Mouse (Mus musculus) adrenal gland (tissue): Measurements from ENCODE around the gene Ciapin1.

ENCODE experiments used
- intact Hi-C: fragments of 180-260 bp; cut with DNase I; formaldehyde crosslinking; loops from one replicate; pipeline ENCODE4 v1.15.1; 2025

The Ciapin1 gene

DNA sequence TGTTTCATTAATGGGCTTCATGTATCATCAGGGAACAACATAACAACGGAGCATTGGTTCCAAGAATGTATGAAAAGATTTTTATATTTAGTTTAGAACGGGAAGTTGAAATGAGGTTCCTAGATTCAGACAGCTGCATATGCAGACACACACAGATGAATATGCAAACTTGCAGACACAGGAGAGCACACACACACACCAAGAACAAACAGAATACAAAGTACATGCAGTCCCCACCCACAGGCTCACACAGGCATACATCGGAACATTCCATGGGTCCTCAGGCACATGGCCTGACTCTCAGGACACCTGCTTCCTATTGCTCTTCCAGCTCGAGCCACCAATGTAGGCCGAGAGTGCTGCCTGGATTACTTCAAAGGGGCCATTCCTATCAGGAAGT lies 27.3 kb downstream of the Ciapin1 start:
- intact Hi-C loops, result loop anchor here (10.0 kb wide), 1 partner anchor 216 kb away; no protein-coding TSS in a partner anchor

DNA sequence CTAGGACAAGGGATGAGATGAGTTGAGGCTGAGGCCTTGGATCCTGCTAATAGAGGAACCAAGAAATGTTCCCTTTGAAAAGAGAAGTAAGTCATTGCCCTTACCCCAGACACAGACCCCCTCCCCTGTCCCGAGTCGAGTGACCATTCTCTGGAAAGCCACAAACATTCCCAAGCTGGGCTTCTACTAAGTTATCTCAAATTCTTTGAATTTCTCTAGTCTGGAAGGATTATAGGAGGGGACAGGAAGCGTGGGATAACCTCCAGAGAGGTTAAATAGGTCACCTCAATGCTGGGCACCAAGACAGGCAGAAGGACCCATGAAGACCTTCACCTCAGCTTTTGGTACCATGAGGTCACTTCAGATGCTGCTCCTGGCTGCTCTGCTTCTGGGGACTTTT lies 28.0 kb downstream of the Ciapin1 start, which contains the start of gene Ccl17:
Gene Ccl17 (plus strand): TSS at position 301 of the 400 bp plus-strand sequence.
- intact Hi-C loops, result loop anchor here (10.0 kb wide), 1 partner anchor 215 kb away; no protein-coding TSS in a partner anchor

DNA sequence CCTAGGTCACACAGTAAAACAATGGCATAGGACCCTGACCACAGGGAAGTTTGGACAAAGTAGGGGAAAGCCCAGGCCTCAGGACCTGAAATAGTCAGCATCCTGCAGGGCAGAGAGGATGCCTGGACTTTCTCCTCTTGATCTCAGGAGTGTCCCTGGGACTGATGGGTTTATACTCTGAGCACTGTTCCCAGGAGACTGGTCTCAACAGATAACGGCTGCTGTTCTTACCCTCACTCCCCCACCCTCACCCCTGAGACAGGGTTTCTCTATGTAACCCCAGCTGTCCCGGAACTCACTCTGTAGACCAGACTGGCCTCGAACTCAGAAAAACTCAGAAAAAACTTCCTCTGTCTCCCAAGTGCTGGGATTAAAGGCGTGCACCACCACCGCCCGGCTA lies 29.8 kb downstream of the Ciapin1 start:
- intact Hi-C loops, result loop anchor here (5.0 kb wide), 1 partner anchor 36 kb away; the partner anchor contains the start of gene Cx3cl1

DNA sequence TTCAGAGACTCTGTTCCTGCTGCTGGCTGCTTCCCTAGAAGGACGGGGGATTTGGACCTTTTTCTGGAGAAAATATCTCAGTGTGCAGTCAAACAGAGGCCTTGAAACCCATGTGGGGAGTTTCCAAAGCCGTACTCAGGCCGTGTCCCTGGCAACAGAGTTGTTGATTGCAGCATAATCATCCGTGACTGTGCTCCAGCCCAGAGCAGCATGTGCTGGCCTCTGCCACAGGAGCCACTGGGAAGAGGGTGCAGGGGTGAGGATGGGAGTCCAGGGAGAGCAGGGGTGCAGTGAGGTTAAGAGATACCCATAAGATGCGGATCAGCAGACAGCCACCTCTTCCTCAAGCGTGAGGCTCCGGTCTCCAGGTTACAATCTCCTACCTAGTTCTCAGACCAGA lies 30.7 kb downstream of the Ciapin1 start:
- intact Hi-C loops, result loop anchor here (5.0 kb wide), 1 partner anchor 35 kb away; the partner anchor contains the start of gene Cx3cl1

DNA sequence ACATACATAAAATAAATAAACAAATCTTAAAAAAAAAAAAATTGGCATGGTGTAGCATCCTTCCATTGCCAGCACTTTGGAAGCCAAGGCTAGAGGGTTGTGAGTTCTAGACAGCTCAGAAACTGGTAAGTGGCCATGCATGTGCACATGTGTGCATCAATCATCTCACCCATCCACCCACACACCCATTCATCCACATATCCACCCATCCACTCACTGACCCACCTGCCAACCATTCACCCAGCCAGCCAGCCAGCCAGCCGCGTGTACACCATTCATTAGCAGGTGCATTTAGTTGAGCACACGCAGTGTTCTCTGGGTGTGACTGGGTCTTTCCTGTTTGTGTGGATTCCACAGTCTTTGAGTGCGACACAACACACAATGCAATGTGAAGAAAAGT lies 32.3 kb downstream of the Ciapin1 start:
- intact Hi-C loops, result loop anchor here (5.0 kb wide), 1 partner anchor 34 kb away; the partner anchor contains the start of gene Cx3cl1

DNA sequence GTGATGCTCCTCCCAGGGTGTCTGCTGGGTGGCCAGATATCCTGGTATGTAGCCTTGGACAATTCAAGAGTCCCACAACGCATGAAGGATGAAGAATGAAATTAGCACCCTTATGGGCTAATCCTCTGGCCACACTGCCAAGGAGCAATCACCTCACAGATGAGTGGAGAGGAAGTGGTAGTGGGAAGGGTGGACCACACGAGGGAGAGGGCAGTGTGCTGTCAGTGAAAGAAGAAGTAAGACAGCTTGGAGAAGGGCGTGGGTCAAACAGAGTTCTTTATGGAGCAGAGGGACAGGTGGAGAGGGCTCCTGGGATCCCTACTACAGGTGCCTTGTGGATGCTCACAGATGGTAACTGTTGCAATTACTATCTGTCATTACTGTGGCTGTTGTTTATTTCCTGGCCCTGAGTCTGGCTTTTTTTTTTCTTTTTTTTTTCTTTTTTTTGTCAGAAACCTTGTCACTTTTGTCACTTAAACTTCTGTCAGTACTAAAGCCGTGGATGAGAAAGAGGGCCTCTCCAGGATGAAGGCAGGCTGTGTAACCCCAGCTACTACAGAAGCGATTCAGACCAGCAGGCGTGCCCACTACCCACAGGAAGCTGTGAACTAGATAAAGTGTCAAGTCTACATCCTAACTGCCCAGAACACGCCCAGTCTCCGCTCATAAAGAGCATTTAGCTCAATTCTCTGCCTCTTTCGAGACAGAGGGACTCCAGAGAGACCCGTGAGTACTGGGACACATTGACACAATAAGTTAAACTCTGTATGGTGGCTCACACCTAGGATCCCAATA lies 33.4 kb downstream of the Ciapin1 start:
- intact Hi-C loops, result loop anchor here (5.0 kb wide), 1 partner anchor 32 kb away; the partner anchor contains the start of gene Cx3cl1

DNA sequence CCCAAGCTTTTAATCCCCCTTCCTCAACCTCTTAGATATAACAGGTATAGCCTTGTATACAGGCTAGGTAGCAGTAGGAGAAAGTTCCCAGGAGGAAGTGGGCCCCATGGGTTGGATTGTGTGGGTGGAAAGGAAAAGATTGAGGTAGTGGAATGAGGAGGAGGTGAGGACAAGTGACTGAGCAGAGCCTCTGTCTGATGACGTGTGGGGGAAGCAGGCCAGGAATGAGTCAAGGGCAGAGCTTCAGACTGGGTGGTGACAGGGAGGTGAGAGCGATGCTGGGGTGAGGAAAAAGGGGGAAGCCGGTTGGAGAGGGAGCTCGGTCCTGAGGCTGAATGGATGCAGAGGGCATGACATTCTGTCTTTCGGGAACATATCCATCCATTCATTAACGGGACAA lies 34.6 kb downstream of the Ciapin1 start:
- intact Hi-C loops, result no loop called here

DNA sequence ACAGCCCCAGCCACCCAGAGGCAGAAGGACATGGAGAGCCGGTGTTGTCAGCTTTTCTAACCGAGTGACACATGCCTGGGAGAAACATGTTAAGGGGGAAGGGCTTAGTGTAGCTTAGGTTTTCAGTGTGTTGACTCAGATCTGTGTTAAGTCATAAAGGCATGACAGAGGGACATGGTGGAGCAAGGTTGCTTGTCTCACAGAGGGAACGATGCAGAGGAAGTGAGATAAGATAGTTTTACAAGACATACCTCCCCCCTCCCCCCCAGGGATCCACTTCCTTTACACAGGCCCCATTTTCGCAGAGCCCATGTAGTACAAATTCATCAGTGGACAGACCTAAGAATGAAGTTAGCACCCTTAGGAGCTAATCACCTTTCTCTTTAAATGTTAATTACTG lies 35.8 kb downstream of the Ciapin1 start:
- intact Hi-C loops, result no loop called here

DNA sequence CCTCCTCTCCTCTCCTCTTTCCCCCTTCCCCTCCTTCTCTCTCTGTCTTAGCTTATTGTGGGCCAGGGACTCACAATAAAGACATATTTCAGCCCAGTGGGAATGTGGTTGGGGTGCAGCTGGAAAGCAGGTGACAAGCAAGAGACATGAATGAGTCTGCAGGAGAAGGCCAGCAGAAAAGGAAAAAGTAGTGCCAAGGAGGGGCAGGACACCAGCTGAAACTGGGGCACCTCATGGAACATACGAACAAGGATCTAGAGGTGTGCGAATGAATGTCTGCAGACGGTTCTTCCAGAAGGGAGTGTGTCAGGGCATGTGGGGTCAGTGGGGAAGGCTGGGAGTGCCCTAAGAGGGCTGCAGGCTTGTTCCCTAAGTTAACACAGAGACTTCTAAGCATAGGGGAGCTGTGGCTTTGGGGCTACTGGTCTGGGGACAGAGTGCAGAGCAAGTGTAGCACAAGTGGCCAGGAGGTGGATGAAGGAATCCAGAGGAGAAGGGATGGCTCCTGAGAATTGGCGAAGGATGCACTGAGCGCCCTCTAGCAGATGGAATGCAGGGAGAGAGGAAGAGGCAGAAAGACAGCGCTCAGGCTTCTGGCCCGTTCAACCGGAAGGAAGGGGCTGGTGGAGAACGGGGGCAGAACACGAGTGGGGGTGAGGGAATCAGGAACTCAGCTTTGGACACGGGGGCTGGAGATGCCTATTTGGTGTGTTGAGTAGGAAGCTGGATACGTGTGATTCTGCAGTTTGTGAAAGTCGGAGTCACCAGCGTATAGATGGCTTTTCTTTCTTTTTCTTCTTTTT lies 36.7 kb downstream of the Ciapin1 start:
- intact Hi-C loops, result no loop called here

DNA sequence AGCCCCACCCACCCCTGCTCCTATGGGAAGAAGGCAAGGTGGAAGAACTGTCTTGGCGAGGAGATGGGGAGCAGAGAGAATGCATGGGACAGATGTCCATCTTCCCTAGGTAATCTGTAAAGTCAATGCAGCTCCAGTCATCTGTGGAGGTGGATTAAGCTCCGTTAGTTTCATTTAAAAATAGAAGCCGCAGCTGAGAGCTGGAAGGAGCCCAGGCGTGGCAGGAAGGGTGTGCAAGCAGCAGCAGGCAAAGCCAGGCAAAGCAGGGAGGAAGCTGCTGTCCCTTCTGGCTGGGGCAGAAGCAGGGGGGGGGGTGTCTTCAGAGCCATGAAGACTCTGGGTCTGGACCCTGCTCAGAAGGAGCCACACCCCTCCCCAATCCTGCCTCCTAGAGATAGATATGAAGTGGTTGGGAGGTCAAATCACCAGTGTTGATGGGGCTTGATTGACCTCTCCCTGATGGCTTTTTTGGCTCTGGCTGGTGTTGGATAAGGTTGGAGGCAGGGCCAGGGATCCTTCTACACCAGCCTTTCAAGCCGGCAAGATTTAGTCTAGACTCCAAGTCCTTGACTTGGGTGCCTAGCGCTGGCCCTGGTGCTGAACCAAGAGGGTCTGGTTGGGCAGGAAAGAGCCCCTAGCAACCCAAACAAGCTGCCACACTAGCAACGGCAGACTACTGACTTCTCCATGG lies 37.7 kb downstream of the Ciapin1 start:
- intact Hi-C loops, result no loop called here

DNA sequence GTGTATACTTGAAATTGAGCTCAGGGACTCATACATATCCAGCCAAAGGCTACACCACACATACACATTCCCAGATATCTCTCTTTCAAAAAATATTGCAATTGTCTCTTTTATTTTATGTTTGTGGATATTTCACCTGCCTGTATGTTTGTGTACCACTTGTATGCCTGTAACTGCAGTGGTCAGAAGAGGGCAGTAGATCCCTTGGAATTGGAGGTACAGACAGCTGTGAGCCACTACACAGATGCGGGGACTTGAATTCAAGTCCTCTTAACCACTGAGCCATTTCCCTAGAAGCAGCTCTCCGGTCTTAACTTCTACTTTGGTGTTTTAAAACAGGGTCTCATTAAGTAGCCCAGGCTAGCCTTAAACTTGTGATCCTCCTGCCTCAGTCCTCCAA lies 43.4 kb downstream of the Ciapin1 start:
- intact Hi-C loops, result no loop called here

DNA sequence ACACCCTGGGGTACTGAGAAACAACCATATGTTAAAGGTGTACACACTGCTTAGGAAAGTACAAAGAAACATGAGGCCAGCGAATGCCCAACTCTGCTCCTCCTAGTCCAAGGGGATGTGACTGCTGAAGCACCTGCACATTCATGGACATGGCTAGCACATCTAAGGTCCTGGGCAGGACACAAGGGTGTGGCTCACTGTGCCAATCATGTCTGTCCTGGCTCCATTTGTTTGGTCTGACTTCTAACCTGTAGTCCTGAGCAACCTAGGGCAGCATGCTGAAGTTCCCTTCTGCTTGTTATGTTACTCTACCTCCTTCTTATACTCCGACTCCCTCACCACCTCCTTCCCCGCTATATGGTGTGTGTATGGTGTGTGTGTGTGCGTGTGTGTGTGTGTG lies 43.8 kb downstream of the Ciapin1 start:
- intact Hi-C loops, result no loop called here

DNA sequence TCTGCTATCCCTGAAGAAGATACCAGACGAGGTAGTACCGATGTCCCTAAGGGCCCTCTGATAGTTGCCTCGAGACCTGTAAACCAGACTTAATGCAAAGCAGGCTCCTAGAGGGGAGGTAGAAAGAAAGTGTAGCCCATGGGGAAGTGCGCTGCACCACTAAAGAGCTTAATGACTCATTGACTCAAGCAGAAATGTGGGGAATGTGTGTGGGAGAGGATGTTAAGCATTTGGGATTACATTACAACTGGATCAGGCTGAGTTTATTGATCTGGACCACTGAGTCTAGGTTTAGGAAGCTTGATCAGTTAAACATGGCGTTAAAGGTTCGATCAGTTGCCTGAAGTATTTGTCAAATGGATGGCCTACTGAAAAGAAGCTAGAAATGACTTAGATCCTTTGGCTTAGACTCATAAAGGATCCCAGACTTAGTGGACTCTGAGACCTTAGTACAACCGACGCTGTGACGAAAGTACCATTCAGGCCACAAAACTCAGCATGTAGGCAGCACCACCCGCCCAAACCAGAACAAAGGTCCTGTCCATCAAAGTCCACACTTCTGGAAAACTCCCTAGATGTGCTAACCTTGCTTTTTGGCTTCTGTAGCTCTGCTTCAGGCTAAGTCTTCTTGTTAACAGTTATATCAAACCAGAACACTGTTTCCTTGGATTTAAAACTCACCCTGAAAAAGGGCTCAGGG lies 48.8 kb downstream of the Ciapin1 start:
- intact Hi-C loops, result no loop called here

DNA sequence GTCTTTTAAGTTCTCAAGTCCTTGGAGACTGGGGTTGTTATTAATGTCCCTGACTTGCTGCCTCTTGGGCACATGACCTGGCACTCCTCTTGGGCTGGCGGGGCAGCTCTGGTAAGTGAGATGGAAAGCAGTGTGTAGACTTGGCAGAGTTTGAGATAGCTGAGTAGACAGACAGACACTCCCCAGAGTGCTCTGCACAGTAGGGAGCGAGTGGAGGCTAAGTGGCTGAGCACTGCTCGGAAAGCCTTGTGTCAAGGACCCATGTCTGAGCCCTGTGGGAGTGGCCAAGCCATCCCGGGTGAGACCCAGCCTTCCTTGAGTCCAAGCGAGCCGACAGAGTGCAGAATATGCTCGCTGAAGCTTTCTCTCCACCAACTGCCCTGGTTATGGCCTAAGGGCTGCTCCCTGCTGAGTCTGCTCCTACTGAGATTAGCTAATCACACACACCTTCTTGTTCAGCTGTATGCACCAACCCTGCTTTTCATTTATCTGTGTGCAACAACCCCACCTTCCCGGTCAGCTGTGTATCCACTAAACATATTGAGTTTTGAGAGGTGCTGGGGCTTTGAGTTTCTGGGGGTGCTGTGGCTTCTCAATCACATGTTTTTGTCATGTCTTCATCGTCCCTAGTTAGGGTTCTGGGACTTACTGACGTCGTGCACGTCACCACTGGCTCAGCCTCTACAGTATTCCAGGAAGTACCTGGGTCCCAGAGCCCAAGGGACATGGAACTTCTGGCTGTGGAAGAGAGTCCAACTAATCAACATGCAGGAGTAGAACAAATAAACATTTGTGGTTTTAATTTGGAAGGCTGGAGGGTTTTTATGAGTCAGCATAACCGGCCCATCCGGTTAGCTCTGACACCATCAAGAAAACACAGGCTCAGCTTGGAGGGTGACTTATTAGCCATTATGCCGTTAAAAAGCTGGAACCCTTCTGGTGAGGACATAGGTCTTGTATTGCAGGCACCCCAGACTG lies 50.3 kb downstream of the Ciapin1 start:
- intact Hi-C loops, result no loop called here

DNA sequence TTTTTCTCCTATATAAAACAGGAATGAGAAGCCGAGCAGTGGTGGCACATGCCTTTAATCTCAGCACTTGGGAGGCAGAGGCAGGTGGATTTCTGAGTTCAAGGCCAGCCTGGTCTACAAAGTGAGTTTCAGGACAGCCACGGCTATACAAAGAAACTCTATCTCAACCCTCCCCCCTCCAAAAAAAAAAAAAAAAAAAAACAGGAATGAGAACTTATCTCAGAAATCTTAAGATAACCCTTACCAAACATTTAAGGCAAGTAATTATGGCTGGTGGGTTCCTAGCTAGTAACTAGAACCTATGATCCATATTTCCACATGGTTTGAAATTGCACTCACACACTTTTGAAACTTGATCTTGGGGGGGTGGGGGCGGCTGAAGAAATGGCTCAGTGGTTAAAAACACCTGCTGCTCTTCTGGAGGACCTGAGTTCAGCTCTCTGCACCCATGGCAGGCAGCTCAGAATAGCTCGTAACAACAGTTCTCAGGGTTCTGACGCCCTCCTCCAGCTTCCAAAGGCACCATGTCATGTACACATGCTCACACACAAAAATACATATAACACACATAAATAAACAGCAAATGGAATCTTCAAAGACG lies 52.1 kb downstream of the Ciapin1 start:
- intact Hi-C loops, result no loop called here

DNA sequence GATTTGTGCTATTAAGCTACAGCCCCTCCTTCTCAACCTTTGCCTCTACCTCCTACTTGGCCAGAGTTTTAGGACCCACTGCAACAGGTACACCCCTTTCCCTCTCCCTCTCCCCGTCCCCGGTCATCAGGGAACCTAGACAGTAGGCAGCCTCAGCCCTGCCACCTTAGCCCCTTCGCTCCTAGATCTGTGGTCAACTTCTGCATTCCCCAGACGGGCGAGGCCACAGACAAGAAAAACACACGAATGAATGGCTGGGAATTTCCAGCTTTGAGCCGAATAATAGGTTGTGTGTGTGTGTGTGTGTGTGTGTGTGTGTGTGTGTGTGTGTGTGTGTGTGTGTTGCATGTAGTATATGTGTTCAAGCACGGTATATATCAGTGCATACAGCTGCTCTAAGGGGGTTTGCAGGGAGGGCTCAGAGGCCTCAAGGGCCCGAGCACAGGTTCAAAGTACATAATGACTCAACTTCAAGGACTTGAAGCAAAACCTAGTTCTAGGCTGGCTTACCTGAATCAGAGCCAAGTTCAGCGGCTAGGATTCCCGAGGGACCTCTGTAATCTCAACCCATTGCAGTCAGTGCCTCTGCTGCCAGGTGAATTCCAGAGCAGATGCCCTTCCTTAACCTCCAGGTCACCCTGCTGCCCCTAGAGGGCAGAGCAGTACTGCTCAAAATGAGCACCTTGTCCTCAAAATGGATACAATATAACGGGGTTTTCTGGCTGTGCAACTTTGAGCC lies 52.7 kb downstream of the Ciapin1 start:
- intact Hi-C loops, result no loop called here

DNA sequence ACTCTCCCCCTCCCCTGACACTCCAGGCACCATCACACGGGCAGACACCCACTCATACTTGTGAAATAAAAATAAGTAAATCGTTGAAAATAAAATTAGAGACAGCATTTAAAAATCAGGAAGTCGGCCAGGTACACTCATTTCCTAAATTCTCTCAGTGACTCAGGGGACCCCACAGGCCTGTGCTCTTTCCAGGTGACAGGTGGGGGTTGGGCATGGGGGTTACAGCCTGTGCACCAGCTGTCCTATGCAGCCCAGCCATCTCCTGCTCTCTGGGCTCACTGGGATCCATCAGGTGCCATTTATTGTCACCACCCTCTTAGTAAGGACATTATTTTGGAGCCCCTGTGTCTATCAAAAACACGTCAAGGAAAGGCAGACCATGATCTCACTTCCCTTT lies 54.3 kb downstream of the Ciapin1 start:
- intact Hi-C loops, result no loop called here

DNA sequence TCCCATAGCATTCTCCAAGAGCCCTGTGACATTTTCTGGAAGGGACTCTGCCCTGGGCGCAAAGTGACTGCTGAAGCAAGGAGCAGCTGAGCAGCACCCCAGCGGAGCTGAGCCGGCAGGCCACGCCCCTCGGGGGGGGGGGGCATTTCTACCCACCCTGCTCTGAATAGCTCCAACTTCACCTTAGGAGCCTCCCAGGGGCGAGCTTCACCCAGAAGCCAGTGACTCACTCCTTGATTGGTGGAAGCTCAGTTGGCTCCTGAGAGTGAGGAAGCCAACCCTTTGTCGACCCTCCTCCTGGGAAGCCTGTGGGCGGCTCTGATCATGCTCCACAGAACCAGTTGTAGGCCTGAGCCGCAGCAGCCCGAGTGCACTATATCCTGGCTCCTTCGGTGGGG lies 56.3 kb downstream of the Ciapin1 start:
- intact Hi-C loops, result no loop called here
